Mouse (Mus musculus) ZHBTc4 (cell line): ENCODE measurements around the gene Prss34.

ENCODE experiments used
- DNase-seq: peaks from one replicate; pipeline ENCODE4 v3.0.0-alpha.2; 2011; ENCODE audit warnings: low read depth, low spot score

Gene Prss34

GRCm38 (mm10) chr17:25298094-25298493 lies at the start of gene Prss34:
Gene Prss34, plus strand, starts transcription at chr17:25298394.
- no peak for DNase-seq

GRCm38 (mm10) chr17:25250181-25250835 lies 47.9 kb upstream of the Prss34 start:
- no peak for DNase-seq

- DNase-seq: no peak
Observed at GRCm38 (mm10) chr17:25252643-25253042, 45.6 kb upstream of the Prss34 start.

- DNase-seq: no peak
Observed at GRCm38 (mm10) chr17:25253760-25254159, 44.4 kb upstream of the Prss34 start.

DNA sequence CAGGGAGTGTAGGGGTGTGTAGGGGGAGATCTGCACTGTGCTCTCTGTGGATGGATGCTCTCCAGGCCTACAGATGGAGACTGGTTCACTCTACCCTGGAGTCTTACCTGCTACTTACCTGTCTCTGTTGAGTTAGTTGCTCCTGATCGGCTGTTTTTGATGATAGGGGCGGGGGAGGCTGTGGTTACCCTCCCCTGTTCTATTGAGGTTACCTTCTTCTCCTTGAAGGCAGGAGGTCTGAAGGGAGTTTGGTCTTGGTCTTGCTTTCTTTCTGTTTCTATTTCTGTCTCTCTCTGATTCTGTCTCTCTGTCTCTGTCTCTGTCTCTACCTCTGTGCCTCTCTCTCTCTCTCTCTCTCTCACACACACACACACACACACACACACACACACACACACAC lies 43.1 kb upstream of the Prss34 start:
- no peak for DNase-seq

- DNase-seq: peak; percentile 46
Observed at GRCm38 (mm10) chr17:25256140-25256754, 41.9 kb upstream of the Prss34 start, which contains the start of gene Baiap3. Gene Baiap3, minus strand, starts transcription at chr17:25256364.

- no peak for DNase-seq
Observed at GRCm38 (mm10) chr17:25257804-25258261, 40.4 kb upstream of the Prss34 start.

- DNase-seq: peak; percentile 54
Observed at GRCm38 (mm10) chr17:25264453-25264852, 33.7 kb upstream of the Prss34 start.

- DNase-seq: no peak
Observed at GRCm38 (mm10) chr17:25270795-25271335, 27.3 kb upstream of the Prss34 start.

DNA sequence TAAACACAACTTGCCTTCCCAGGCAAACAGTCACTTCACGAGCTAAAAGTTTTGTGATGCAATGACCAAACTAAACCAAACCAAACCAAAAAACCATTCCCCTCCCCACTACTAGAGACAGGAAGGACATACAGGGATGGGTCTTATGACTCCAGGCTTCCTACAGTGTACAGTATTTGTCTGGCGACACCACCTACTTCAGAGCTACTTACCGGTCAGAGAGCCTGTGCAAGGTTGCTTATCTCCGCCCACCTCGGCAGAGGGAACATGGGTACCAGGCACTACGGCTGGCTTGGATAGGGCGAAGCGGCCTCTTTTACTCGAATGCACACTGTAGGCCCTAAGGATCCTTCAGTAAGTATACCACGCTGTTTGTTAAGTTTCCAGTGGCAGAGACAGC lies 25.9 kb upstream of the Prss34 start:
- DNase-seq: peak; percentile 70

GRCm38 (mm10) chr17:25272951-25273705 lies 25.1 kb upstream of the Prss34 start:
- peak; percentile 94 for DNase-seq

DNA sequence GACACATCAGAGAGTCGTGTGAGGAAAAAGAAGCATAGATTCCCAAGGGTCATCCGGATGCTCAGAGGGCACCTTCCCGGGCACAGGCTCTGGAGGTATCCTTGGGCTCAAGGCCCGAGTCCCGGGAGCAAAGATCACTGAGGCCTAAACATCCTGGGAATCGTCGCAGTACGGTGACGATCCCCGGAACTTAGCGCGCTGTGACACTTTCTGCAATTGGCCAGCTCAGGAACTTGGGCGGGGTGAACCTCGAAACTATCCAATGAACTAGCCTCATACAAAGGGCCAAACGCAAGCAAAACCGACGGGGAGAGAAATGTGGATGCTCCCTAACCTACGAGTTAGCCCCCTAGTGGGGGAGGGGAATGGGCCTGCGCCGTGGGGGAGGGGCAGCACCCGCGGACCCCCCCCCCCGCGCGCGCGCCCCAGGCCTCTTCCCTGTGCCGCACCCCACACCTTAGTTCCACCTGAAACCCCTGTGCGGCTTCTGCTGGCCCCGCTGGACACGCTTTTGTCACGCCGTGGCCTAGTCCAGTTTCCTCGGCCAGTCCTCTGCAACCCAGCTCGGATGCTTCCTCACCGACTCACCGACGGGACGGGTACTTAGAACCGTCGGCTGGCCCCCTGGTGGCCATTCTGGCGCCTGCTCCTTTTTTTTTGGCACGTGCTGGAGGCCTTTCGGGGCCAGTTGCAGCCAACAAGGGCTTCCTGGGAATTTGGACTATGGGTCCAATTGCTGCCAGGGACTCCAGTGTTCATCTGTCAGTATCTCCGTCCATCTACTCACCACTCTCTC lies 24.3 kb upstream of the Prss34 start:
- DNase-seq: peak; percentile 98

DNA sequence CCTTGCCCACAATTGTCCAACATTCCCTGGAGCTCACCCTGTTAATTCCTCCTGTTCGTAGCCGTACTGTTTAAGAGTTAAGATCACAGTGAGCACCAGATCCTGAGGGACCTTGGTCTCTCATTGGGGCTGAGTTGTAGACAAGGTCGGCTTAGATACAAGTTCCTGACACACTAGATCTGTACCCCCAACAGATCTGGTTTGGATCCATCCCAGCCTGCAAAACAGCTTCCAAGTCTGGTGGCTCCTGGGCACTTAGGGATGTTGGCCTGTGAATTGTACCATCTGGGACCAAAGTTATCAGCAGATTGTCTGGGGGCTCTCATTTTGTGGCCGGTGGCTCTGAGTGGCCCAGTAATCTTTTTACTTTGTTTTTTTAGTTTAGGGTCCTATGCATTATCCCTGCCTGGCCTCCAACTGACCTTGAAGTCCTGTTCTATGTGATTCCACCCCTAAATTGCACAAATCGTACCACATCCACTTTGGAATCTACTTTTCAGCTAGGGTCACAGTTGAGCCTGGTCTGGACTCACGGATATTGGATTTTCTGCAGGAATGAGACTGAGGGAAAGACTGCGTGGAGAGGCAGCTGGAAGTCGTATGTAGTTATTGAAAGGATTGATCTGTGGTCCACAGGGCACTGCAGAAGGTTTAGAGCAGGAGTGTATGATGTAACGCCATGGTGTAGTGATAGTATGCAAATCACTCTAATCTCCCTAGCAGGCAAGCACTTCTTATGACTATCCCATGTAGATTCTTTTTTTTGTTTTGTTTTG lies 23.4 kb upstream of the Prss34 start, which contains the start of gene Ube2i:
Gene Ube2i, minus strand, starts transcription at position 52 of the 776 bp plus-strand sequence.
- no peak for DNase-seq

GRCm38 (mm10) chr17:25275833-25276232 lies 22.4 kb upstream of the Prss34 start:
- no peak for DNase-seq

- peak; percentile 93 for DNase-seq
Observed at GRCm38 (mm10) chr17:25282133-25282532, 16.1 kb upstream of the Prss34 start.

- peak; percentile 91 for DNase-seq
Observed at GRCm38 (mm10) chr17:25285033-25285432, 13.2 kb upstream of the Prss34 start.

- peak; percentile 70 for DNase-seq
Observed at GRCm38 (mm10) chr17:25288842-25289241, 9.4 kb upstream of the Prss34 start.

DNA sequence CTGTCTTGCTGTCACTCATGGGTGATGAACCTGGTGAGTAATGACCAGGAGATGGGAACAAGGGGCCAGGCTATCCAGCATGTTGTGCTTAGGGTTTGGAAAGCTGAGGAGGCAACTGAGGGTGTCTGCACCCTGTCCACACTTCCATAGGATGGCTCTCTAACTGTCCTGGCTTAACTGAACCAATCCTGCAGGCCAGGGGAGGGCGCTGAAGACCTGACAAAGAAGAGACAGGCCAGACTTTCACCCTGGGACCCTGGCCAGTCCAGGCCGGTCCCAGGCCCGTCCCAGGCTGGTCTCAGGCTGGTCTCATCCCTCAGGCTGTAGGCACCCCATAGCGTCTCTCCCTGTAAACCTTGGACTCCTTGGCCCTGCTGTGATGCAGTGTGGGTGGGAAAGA lies 7.8 kb upstream of the Prss34 start:
- no peak for DNase-seq

DNA sequence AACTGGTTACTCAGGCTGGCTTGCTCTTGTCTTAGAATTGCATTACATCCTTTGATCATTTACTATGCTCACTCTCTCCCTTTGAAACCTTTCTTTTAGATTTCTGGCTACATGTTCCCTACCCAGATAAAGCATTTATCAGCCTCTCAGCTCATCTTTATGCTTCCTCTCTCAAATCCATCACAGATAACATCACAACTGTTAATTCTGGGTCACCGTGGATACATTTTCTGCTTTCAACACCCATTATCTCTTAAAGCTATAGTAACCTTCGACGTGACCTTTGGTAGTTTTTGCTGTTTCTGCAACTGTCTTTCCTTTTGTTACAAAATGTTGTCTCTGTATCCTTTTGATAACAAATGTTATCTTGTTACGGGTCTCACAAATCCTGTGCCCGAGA lies 4.7 kb upstream of the Prss34 start:
- no peak for DNase-seq

DNA sequence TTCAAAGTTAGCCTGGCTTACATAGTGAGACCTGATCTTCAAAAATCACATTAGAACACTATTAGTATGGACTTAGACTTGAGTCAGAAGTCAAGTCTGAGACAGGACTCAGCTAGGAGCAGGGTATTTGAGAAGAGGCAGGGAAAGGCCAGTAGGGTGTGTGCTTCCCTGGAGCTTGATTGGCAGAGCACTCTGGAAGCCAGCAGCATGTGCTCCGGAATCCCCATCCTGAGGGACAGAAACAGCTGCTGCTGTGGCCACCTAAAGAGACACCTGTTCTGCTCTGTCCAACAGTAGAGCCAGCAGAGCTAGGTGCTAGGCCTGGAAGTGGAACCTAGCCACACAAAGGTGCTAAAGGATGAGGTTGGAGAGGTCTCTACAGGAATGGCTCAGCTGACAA lies 4.1 kb upstream of the Prss34 start:
- no peak for DNase-seq

GRCm38 (mm10) chr17:25308346-25308745 lies 10.2 kb downstream of the Prss34 start, which contains the start of gene Prss28:
Gene Prss28, plus strand, starts transcription at chr17:25308646.
- no peak for DNase-seq
